Mouse (Mus musculus): ENCODE measurements around the gene Nkain1. TPM values are rescaled to one million over a fixed set of nuclear protein-coding genes. Genes with fewer than 3 reads are reported as not detected.

Gene Nkain1
- polyA plus RNA-seq, 1 experiment from 2014 or later = 12.6 TPM

DNA sequence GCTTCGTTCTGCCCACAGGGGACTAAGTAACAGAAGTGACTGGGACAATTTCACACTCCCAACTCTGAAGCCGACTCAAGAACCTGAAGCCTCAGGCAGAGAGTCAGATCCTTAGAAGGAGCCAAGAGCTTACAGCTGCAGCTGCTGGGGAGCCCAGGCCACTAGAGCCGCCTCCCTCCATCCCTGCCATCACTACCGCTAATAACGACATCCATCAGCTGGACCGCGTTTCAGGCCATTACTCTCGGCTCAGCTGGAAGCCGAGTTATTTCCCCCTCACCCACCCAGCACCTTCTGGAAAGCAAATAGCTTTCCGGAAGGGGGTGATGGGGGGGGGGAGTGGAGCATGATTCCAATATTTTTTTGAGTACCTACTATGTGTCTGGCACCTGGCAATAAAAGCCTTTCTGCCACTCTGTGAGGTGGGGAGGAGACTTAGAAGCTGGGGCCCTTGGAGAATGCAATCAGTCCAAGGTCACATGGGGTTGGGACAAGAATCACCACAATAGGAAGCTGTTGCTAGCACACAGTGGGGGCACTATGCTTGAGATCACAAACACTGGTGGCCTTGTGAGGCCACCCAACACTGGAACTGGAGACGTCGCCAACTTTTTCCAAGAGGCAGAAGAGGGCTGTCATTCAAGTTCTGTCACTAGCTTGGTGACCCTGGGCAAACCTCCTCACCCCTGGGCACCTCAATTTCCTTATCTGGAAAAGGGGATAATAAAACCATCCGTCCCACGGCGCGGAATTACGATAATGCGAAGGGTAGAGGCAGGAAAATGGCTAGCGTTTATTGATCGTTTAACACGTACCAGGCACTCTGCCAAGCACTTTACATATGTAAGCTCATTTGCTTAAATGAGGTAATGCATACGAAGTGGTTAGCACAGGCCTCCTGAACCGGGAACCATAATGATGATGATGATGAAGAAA is 5.7 kb downstream of the Nkain1 start:
- ATAC-seq (ENCODE audit: low FRiP score, low read depth) = no peak
- Histone ChIP-seq H3K9me3 (no peaks in the 10 kb centered on the region), H3K4me2 (0 out of 2 replicates have a peak overlapping the region, but pooled peaks have one; percentile 20), H3K36me3 (no peaks in the 10 kb centered on the region), H3K4me3 (no peak overlapping the region), H3K27ac (replicated peaks) (peak overlapping the region; percentile 18; the same call in 1 of the 2 replicates), H3K9ac (no peak overlapping the region), H3K4me1 (replicated peaks) (peaks cover 75% of the 10 kb centered on the region), H3K27me3 (no peaks in the 10 kb centered on the region)
- WGBS = 37% methylated on average over 23 of the region's 23 CpGs

GRCm38 (mm10) chr4:130563820-130564219 is 10.2 kb downstream of the Nkain1 start:
- Histone ChIP-seq H3K4me1 (replicated peaks) (peaks cover 73% of the 10 kb centered on the region), H3K9ac (no peak overlapping the region), H3K27me3 (no peaks in the 10 kb centered on the region), H3K27ac (replicated peaks) (peak overlapping the region; percentile 71), H3K36me3 (no peaks in the 10 kb centered on the region), H3K9me3 (no peaks in the 10 kb centered on the region), H3K4me2 (peak overlapping the region; percentile 37), H3K4me3 (no peak overlapping the region)
- peak; percentile 77 for ATAC-seq (ENCODE audit: low FRiP score, low read depth)
- WGBS = 22% methylated on average over 8 of the region's 8 CpGs

- ATAC-seq (ENCODE audit: low FRiP score, low read depth) = no peak
- Histone ChIP-seq H3K36me3 (no peaks in the 10 kb centered on the region), H3K4me3 (no peak overlapping the region), H3K9ac (no peak overlapping the region), H3K9me3 (no peaks in the 10 kb centered on the region), H3K27me3 (no peaks in the 10 kb centered on the region), H3K4me1 (replicated peaks) (peaks cover 69% of the 10 kb centered on the region), H3K4me2 (peak overlapping the region; percentile 37), H3K27ac (replicated peaks) (peak overlapping the region; percentile 71)
- WGBS = 64% methylated on average over 9 of the region's 9 CpGs
Measured at GRCm38 (mm10) chr4:130563260-130563756, 10.7 kb downstream of the Nkain1 start.

DNA sequence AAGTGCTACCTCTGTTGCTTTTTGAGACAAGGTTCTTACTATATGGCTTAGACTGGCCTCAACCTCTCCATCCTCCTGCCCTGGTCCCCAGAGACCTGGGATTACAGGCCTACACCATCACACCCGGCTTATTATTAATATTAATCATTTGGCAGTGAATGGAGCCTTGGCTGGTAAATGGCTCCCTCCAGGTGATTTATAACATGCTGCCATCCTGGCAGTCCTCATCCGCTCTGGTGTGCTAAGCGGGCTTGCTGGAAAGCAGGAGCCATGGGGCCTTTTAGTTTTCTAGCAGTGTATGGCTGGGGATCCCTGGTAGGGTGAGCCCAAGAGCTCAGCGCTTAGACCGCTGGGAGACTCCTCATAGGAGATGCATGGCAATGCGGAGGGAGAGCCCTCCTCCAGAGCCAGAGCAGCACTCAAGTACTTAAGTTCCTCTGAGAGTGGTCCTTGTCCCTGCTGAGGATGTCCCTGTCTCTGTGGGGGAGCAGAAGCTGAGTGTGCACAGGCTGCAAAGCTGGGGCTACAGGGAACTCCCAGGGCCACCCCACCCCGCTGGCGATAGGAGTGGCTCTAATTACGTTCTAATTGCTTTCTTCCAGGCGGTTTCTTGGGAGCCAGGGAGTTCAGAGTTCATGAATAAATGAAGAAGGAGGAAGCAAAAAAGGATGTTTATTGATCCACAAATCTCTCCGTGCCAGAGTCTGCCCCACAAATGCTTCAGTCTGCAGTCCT is 13.2 kb downstream of the Nkain1 start:
- WGBS = 24% methylated on average over 11 of the region's 11 CpGs
- Histone ChIP-seq H3K9me3 (no peaks in the 10 kb centered on the region), H3K27ac (replicated peaks) (peak overlapping the region; percentile 41), H3K9ac (no peak overlapping the region), H3K4me2 (no peak overlapping the region; the same call in 1 of the 2 replicates), H3K4me3 (no peak overlapping the region), H3K27me3 (no peaks in the 10 kb centered on the region), H3K4me1 (replicated peaks) (peaks cover 80% of the 10 kb centered on the region), H3K36me3 (no peaks in the 10 kb centered on the region)
- ATAC-seq (ENCODE audit: low FRiP score, low read depth) = no peak

DNA sequence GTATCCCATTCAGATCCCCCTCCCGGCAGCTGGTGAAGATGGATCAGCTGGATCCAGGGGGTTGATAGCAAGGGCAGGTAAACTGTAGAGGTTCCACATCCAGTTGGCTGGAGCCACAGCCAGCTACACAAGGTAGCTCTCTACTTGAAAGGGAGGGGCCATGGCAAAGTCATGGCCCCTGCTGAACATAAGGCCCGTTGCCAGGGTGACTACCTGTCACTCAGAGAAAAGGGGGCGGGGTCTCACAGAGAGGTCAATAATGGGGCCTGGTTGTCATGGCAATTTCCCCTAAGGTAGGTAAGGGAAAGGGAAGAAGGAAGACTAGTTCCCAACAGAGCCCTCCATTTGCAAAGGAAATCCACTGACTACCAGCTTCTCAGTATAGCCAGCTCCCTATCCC is 14.8 kb downstream of the Nkain1 start:
- Histone ChIP-seq H3K36me3 (no peaks in the 10 kb centered on the region), H3K4me2 (no peak overlapping the region), H3K9ac (no peak overlapping the region), H3K4me1 (replicated peaks) (peaks cover 66% of the 10 kb centered on the region), H3K27ac (replicated peaks) (no peak overlapping the region), H3K4me3 (no peak overlapping the region), H3K9me3 (no peaks in the 10 kb centered on the region), H3K27me3 (no peaks in the 10 kb centered on the region)
- WGBS = 75% methylated on average over 3 of the region's 3 CpGs
- ATAC-seq (ENCODE audit: low FRiP score, low read depth) = no peak

DNA sequence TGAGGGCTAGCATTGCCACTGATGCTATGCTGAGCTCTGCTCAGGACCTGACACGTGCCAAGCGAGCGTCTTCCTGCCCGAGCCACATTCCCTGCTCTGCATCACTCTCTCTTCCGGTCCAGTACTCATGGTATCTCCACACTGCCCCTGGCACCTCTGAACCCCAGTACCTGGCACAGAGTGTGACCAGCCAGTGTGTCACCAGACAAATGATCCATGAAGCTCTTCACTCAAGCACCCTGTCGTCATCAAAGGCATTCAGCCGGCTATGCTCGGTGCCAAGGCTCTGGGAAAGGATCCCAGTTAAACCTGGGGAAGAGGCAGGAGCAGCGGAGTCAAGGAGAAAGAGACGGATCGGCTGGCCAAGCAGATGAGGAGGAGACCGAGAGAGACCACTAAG is 16.1 kb downstream of the Nkain1 start:
- no peak overlapping the region for H3K9ac ChIP-seq
- H3K4me2 ChIP-seq = no peak overlapping the region
- H3K4me1 ChIP-seq (replicated peaks) = peaks cover 63% of the 10 kb centered on the region
- no peak overlapping the region for H3K4me3 ChIP-seq
- no peaks in the 10 kb centered on the region for H3K27me3 ChIP-seq
- WGBS = 49% methylated on average over 12 of the region's 12 CpGs
- H3K9me3 ChIP-seq = no peaks in the 10 kb centered on the region
- no peaks in the 10 kb centered on the region for H3K36me3 ChIP-seq
- ATAC-seq (ENCODE audit: low FRiP score, low read depth) = no peak
- no peak overlapping the region for H3K27ac ChIP-seq (replicated peaks)

- Histone ChIP-seq H3K4me2 (no peak overlapping the region), H3K36me3 (no peaks in the 10 kb centered on the region), H3K27me3 (no peaks in the 10 kb centered on the region), H3K9ac (no peak overlapping the region), H3K9me3 (no peaks in the 10 kb centered on the region), H3K4me1 (replicated peaks) (peaks cover 67% of the 10 kb centered on the region), H3K27ac (replicated peaks) (no peak overlapping the region), H3K4me3 (no peak overlapping the region)
- no peak for ATAC-seq (ENCODE audit: low FRiP score, low read depth)
- no CpG with 5 or more reads among the region's 1 CpGs for WGBS
Measured at GRCm38 (mm10) chr4:130556992-130557391, 17.0 kb downstream of the Nkain1 start.

DNA sequence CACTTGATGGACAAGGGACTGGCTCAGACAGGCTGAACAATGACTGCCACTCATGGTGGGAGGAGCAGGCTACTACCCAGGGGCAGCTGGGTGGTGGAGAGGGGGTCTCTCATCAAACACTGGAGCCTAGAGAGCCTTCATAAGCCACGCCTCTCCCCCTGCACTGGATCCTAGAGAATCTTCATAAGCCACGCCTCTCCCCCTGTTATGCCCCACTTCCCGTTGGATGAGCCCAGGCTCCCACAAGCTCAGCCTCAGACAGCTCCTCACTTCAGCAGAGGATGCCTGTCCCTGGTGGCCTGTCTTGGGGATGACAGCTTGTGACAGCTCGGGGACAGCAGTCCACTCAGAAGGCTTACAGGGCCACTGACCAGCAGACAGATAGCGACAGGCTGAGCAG is 17.7 kb downstream of the Nkain1 start:
- H3K27me3 ChIP-seq = no peaks in the 10 kb centered on the region
- H3K9me3 ChIP-seq = no peaks in the 10 kb centered on the region
- no peak overlapping the region for H3K4me2 ChIP-seq
- H3K27ac ChIP-seq (replicated peaks) = peak overlapping the region; percentile 22; the same call in 1 of the 2 replicates
- no peak; the same call in 1 of the 2 replicates for ATAC-seq (ENCODE audit: low FRiP score, low read depth)
- no peaks in the 10 kb centered on the region for H3K36me3 ChIP-seq
- WGBS = 30% methylated on average over 5 of the region's 5 CpGs
- no peak overlapping the region for H3K9ac ChIP-seq
- H3K4me3 ChIP-seq = no peak overlapping the region
- H3K4me1 ChIP-seq (replicated peaks) = peaks cover 66% of the 10 kb centered on the region

DNA sequence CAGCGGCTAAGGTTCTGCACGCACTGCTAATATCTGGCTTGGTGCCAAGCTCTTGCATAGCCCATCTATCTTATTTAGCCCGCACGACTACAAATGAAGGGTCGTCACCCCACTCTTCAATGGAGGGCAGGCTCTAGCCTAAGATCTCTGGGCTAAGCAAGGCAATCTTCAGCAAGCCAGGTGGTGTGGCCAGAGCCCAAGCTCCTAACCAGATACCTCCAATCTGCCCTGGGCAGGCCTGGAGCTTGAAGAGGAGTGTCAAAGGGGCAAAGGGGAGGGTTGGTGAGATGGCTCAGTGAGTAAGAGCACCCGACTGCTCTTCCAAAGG is 20.9 kb downstream of the Nkain1 start:
- Histone ChIP-seq H3K4me1 (replicated peaks) (peaks cover 69% of the 10 kb centered on the region), H3K9ac (no peak overlapping the region), H3K36me3 (no peaks in the 10 kb centered on the region), H3K4me3 (no peak overlapping the region), H3K9me3 (no peaks in the 10 kb centered on the region), H3K27me3 (no peaks in the 10 kb centered on the region), H3K27ac (replicated peaks) (peak overlapping the region; percentile 75), H3K4me2 (no peak overlapping the region)
- ATAC-seq (ENCODE audit: low FRiP score, low read depth) = 0 out of 2 replicates have a peak, but pooled peaks have one; percentile 20
- whole genome bisulfite sequencing = 16% methylated on average over 6 of the region's 6 CpGs

GRCm38 (mm10) chr4:130552312-130553120 is 21.5 kb downstream of the Nkain1 start:
- no peak overlapping the region for H3K9ac ChIP-seq
- WGBS = 16% methylated on average over 8 of the region's 8 CpGs
- no peak overlapping the region for H3K4me3 ChIP-seq
- H3K27me3 ChIP-seq = no peaks in the 10 kb centered on the region
- no peaks in the 10 kb centered on the region for H3K36me3 ChIP-seq
- H3K27ac ChIP-seq (replicated peaks) = peak overlapping the region; percentile 75
- peak; percentile 55; the same call in 1 of the 2 replicates for ATAC-seq (ENCODE audit: low FRiP score, low read depth)
- peaks cover 69% of the 10 kb centered on the region for H3K4me1 ChIP-seq (replicated peaks)
- peak overlapping the region; percentile 24 for H3K4me2 ChIP-seq
- H3K9me3 ChIP-seq = no peaks in the 10 kb centered on the region

- H3K27ac ChIP-seq (replicated peaks) = 0 out of 2 replicates have a peak overlapping the region, but pooled peaks have one; percentile 3
- H3K4me2 ChIP-seq = no peak overlapping the region
- no peaks in the 10 kb centered on the region for H3K9me3 ChIP-seq
- WGBS = 55% methylated on average over 9 of the region's 9 CpGs
- H3K4me3 ChIP-seq = no peak overlapping the region
- ATAC-seq (ENCODE audit: low FRiP score, low read depth) = no peak
- H3K4me1 ChIP-seq (replicated peaks) = peaks cover 76% of the 10 kb centered on the region
- H3K9ac ChIP-seq = no peak overlapping the region
- H3K27me3 ChIP-seq = no peaks in the 10 kb centered on the region
- H3K36me3 ChIP-seq = no peaks in the 10 kb centered on the region
Measured at GRCm38 (mm10) chr4:130550511-130550910, 23.5 kb downstream of the Nkain1 start.

Data from hindbrain, embryonic 15.5 days (tissue).